Mouse (Mus musculus) brain, adult 10 weeks (tissue): ENCODE results near the gene Olfr153. TPM values are rescaled to one million over a fixed set of nuclear protein-coding genes. Genes with fewer than 3 reads are reported as not detected.

Experiments
- polyA plus RNA-seq: library from polyadenylated mRNA; stranded (reverse); fragments of 350-450 nt; fragmentation: Illumina TruSeq; extraction: RNeasy Lipid Tissue Mini Kit (QIAGEN cat#74804); gene quantifications from one replicate; pipeline ENCODE4 v1.2.3, GENCODE M21; 2015; ENCODE audit warnings: low read depth, low replicate concordance

The Olfr153 gene
- not detected for polyA plus RNA-seq

GRCm38 (mm10) chr2:87531496-87531895, at the start of gene Olfr153:
Gene Olfr153, plus strand, starts transcription at chr2:87531796.

GRCm38 (mm10) chr2:87496993-87497392, 34.6 kb upstream of the Olfr153 start, which contains the start of gene Pramel7:
Gene Pramel7, minus strand, starts transcription at chr2:87497093.

GRCm38 (mm10) chr2:87506265-87506664, 25.3 kb upstream of the Olfr153 start, which contains the start of gene Pramel6:
Gene Pramel6, plus strand, starts transcription at chr2:87506565.

GRCm38 (mm10) chr2:87545442-87545841, 13.8 kb downstream of the Olfr153 start, which contains the start of gene Olfr1128:
Gene Olfr1128, minus strand, starts transcription at chr2:87545542.

GRCm38 (mm10) chr2:87573602-87574001, 42.0 kb downstream of the Olfr153 start, which contains the start of gene Olfr1129:
Gene Olfr1129, plus strand, starts transcription at chr2:87573902.

Other genes with a start within 250 kb of the Olfr153 start
- not detected for gene Olfr1118, start 224.2 kb upstream of the Olfr153 start, polyA plus RNA-seq
- not detected for gene Olfr1120, start 177.0 kb upstream of the Olfr153 start, polyA plus RNA-seq
- not detected for gene Olfr1121, start 161.9 kb upstream of the Olfr153 start, polyA plus RNA-seq
- not detected for gene Olfr1122, start 145.9 kb upstream of the Olfr153 start, polyA plus RNA-seq
- gene Olfr1123, start 115.2 kb upstream of the Olfr153 start, polyA plus RNA-seq, result not detected
- gene Olfr1124, start 101.5 kb upstream of the Olfr153 start, polyA plus RNA-seq, result not detected
- gene Olfr1126, start 77.8 kb upstream of the Olfr153 start, polyA plus RNA-seq, result not detected
- not detected for gene Pramel7, start 34.7 kb upstream of the Olfr153 start, polyA plus RNA-seq
- not detected for gene Pramel6, start 25.2 kb upstream of the Olfr153 start, polyA plus RNA-seq
- gene Olfr1128, start 13.7 kb downstream of the Olfr153 start, polyA plus RNA-seq, result not detected
- gene Olfr1129, start 42.1 kb downstream of the Olfr153 start, polyA plus RNA-seq, result not detected
- gene Olfr1130, start 74.4 kb downstream of the Olfr153 start, polyA plus RNA-seq, result not detected
- gene Olfr1131, start 95.3 kb downstream of the Olfr153 start, polyA plus RNA-seq, result not detected
- not detected for gene Olfr1132, start 105.7 kb downstream of the Olfr153 start, polyA plus RNA-seq
- gene Olfr1133, start 115.6 kb downstream of the Olfr153 start, polyA plus RNA-seq, result not detected
- not detected for gene Olfr1134, start 126.7 kb downstream of the Olfr153 start, polyA plus RNA-seq
- gene Olfr1135, start 141.9 kb downstream of the Olfr153 start, polyA plus RNA-seq, result not detected
- gene Olfr1136, start 162.2 kb downstream of the Olfr153 start, polyA plus RNA-seq, result not detected
- gene Olfr1137, start 181.4 kb downstream of the Olfr153 start, polyA plus RNA-seq, result not detected
- gene Olfr1138, start 208.2 kb downstream of the Olfr153 start, polyA plus RNA-seq, result not detected
- not detected for gene Olfr1140, start 212.0 kb downstream of the Olfr153 start, polyA plus RNA-seq
- not detected for gene Olfr1141, start 222.2 kb downstream of the Olfr153 start, polyA plus RNA-seq
- gene Olfr152, start 247.7 kb downstream of the Olfr153 start, polyA plus RNA-seq, result not detected